Mouse (Mus musculus) left cerebral cortex, postnatal 25 days (tissue): ENCODE results near the gene Dbndd2. TPM values are rescaled to one million over a fixed set of nuclear protein-coding genes. Genes with fewer than 3 reads are reported as not detected.

Experiments
- DNase-seq, 2 experiments: peaks; one replicate each; pipeline ENCODE4 v3.0.0; 2022; ENCODE audit warnings: low spot score in 2 of 2, mixed read lengths in 1 of 2
- intact Hi-C: fragments of 180-260 bp; cut with DNase I; formaldehyde crosslinking; loops from one replicate; pipeline ENCODE4 v1.15.1; 2025
- total RNA-seq, 2 experiments: library from RNA; stranded (reverse); gene quantifications; 2 replicates each; pipeline ENCODE4 v1.2.3; 2021

Gene Dbndd2
- total RNA-seq, 2 experiments from 2014 or later = 114 to 127 TPM

- intact Hi-C loops = no loop called here
- DNase-seq = no peak
These were observed 32.7 kb upstream of the Dbndd2 start for GRCm38 (mm10) chr2:164453047-164453757.

- no peak for DNase-seq
- intact Hi-C loops = no loop called here
These were observed 31.9 kb upstream of the Dbndd2 start for GRCm38 (mm10) chr2:164453887-164454500.

GRCm38 (mm10) chr2:164454846-164455245 is 31.1 kb upstream of the Dbndd2 start:
- intact Hi-C loops = loop anchor here (5.0 kb wide), 1 partner anchor 102 kb away; no protein-coding TSS in a partner anchor

GRCm38 (mm10) chr2:164455421-164456190 is 30.3 kb upstream of the Dbndd2 start:
- DNase-seq = no peak
- intact Hi-C loops = loop anchor here (2.0 to 5.0 kb wide), 2 partner anchors 39 to 102 kb away; no protein-coding TSS in a partner anchor

More at GRCm38 (mm10) chr2:164454846-164455245, 31.1 kb upstream of the Dbndd2 start:
- peak; percentile 82 to 97 for DNase-seq

- intact Hi-C loops = loop anchor here (2.0 to 5.0 kb wide), 2 partner anchors 40 to 101 kb away; no protein-coding TSS in a partner anchor
- no peak for DNase-seq
These were observed 29.5 kb upstream of the Dbndd2 start for GRCm38 (mm10) chr2:164456413-164456812.

- intact Hi-C loops = loop anchor here (2.0 to 5.0 kb wide), 2 partner anchors 40 to 100 kb away; no protein-coding TSS in a partner anchor
- peak; percentile 53 to 66 for DNase-seq
These were observed 29.0 kb upstream of the Dbndd2 start, which contains the start of gene Sys1 for GRCm38 (mm10) chr2:164456864-164457300. Gene Sys1 (plus strand): TSS chr2:164456964.

- DNase-seq = no peak
- intact Hi-C loops = loop anchor here (2.0 to 5.0 kb wide), 2 partner anchors 41 to 99 kb away; no protein-coding TSS in a partner anchor
These were observed 28.0 kb upstream of the Dbndd2 start for GRCm38 (mm10) chr2:164457942-164458341.

GRCm38 (mm10) chr2:164458535-164458934 is 27.4 kb upstream of the Dbndd2 start:
- intact Hi-C loops = loop anchor here (5.0 kb wide), 1 partner anchor 99 kb away; no protein-coding TSS in a partner anchor
- no peak for DNase-seq

- intact Hi-C loops = loop anchor here (2.0 to 5.0 kb wide), 2 partner anchors 26 to 56 kb away; partner anchors contain the start of gene Dbndd2
- DNase-seq = peak; percentile 96 to 99
These were observed 25.0 kb upstream of the Dbndd2 start, which contains the start of gene Gm20458 for GRCm38 (mm10) chr2:164460745-164461551. Gene Gm20458 (plus strand): TSS chr2:164460967.

GRCm38 (mm10) chr2:164465161-164465560 is 20.7 kb upstream of the Dbndd2 start:
- intact Hi-C loops = no loop called here
- no peak for DNase-seq

- no peak for DNase-seq
- intact Hi-C loops = no loop called here
These were observed 19.1 kb upstream of the Dbndd2 start for GRCm38 (mm10) chr2:164466787-164467186.

GRCm38 (mm10) chr2:164470254-164470653 is 15.7 kb upstream of the Dbndd2 start:
- DNase-seq = peak; percentile 54 to 65
- intact Hi-C loops = no loop called here

GRCm38 (mm10) chr2:164473624-164474023 is 12.3 kb upstream of the Dbndd2 start, which contains the start of gene Trp53tg5:
Gene Trp53tg5 (minus strand): TSS chr2:164473724.
- DNase-seq = no peak
- intact Hi-C loops = no loop called here

GRCm38 (mm10) chr2:164486258-164487114 is 580 bp downstream of the Dbndd2 start:
- DNase-seq = peak; percentile 85
- intact Hi-C loops = loop anchor here (2.0 to 5.0 kb wide), 2 partner anchors 26 to 71 kb away; partner anchors contain the start of gene Gm20458

- intact Hi-C loops = loop anchor here (2.0 to 5.0 kb wide), 2 partner anchors 26 to 70 kb away; partner anchors contain the start of gene Gm20458
- peak in 1 of 2 experiments; percentile 21 for DNase-seq
These were observed 1.2 kb downstream of the Dbndd2 start for GRCm38 (mm10) chr2:164487115-164487527.

- peak; percentile 31 to 46 for DNase-seq
- intact Hi-C loops = loop anchor here (2.0 to 5.0 kb wide), 2 partner anchors 27 to 69 kb away; partner anchors contain the start of gene Gm20458
These were observed 1.9 kb downstream of the Dbndd2 start for GRCm38 (mm10) chr2:164487812-164488211.

- no peak for DNase-seq
- intact Hi-C loops = no loop called here
These were observed 8.2 kb downstream of the Dbndd2 start for GRCm38 (mm10) chr2:164494126-164494525.
